Mouse (Mus musculus) CH12.LX (cell line): ENCODE results near the gene Aco2. TPM values are rescaled to one million over a fixed set of nuclear protein-coding genes. Genes with fewer than 3 reads are reported as not detected.

Experiments
- DNase-seq: peaks from one replicate; pipeline ENCODE4 v3.0.0-alpha.2; 2013; ENCODE audit errors: extremely low read depth
- H3K27ac ChIP-seq: 2 replicates; pipeline ENCODE4 v1.5.1; 2012; ENCODE audit warnings: low read depth, mild to moderate bottlenecking, control low read depth, moderate library complexity; ENCODE audit not compliant: insufficient read depth
- H3K27me3 ChIP-seq: replicated peaks from 2 replicates; pipeline ENCODE3; 2012; ENCODE audit warnings: inconsistent platforms
- H3K36me3 ChIP-seq, 2 experiments: replicated peaks in 1 of 2; 2 replicates each; pipeline versions ENCODE3 to v1.6.1; 2012; ENCODE audit warnings: inconsistent platforms in 1 of 2, low read length in 1 of 2, mild to moderate bottlenecking in 1 of 2, mixed read lengths in 1 of 2, moderate library complexity in 1 of 2; ENCODE audit not compliant: control insufficient read depth in 1 of 2, insufficient read depth in 1 of 2
- H3K4me1 ChIP-seq, 2 experiments: 2 replicates each; pipeline ENCODE4 v1.6.1; 2012; ENCODE audit warnings: inconsistent platforms in 1 of 2, moderate library complexity in 1 of 2; ENCODE audit not compliant: insufficient read depth in 2 of 2, control insufficient read depth in 1 of 2
- H3K4me2 ChIP-seq: 2 replicates; pipeline ENCODE4 v1.6.1; 2012; ENCODE audit warnings: low read depth, mild to moderate bottlenecking, control low read depth; ENCODE audit not compliant: poor library complexity, insufficient read depth, severe bottlenecking
- H3K4me3 ChIP-seq, 3 experiments: fragments of 150-350 bp in 1 of 3; sonication (generic) in 1 of 3; replicated peaks in 1 of 3; 2 replicates each; pipeline versions ENCODE3 to v1.5.1; 2011 to 2012; ENCODE audit warnings: low read depth in 2 of 3, low read length in 2 of 3, mild to moderate bottlenecking in 2 of 3, moderate library complexity in 2 of 3, control low read depth in 1 of 3, improper control_type of control experiment in 1 of 3, inconsistent platforms in 1 of 3, mixed read lengths in 1 of 3; ENCODE audit not compliant: poor library complexity in 1 of 3
- H3K79me2 ChIP-seq: replicated peaks from 2 replicates; pipeline ENCODE4 v1.6.1; 2012; ENCODE audit warnings: mild to moderate bottlenecking, moderate library complexity; ENCODE audit not compliant: control insufficient read depth, poor library complexity, insufficient read depth, severe bottlenecking; ENCODE audit errors: extremely low read depth
- H3K9ac ChIP-seq: 2 replicates; pipeline ENCODE4 v1.6.1; 2012; ENCODE audit warnings: low read depth, mild to moderate bottlenecking, control low read depth, moderate library complexity; ENCODE audit not compliant: insufficient read depth
- H3K9me3 ChIP-seq: replicated peaks from 2 replicates; pipeline ENCODE3; 2012; ENCODE audit warnings: low read length, inconsistent platforms, mixed read lengths
- CHD1 ChIP-seq: IDR thresholded peaks from 2 replicates; pipeline ENCODE4 v1.6.1; 2012; ENCODE audit warnings: low read depth, low read length, improper control_type of control experiment, inconsistent platforms
- CTCF ChIP-seq, 2 experiments: IDR thresholded peaks in 1 of 2; conservative IDR thresholded peaks in 1 of 2; 2 replicates each; pipeline ENCODE4 v1.5.1; 2011 to 2012; ENCODE audit warnings: low read depth in 2 of 2, low read length in 2 of 2, improper control_type of control experiment in 1 of 2, inconsistent platforms in 1 of 2, mild to moderate bottlenecking in 1 of 2, moderate library complexity in 1 of 2
- E2F4 ChIP-seq: IDR thresholded peaks from 2 replicates; pipeline ENCODE4 v1.6.1; 2011; ENCODE audit warnings: low read depth, low read length, improper control_type of control experiment; ENCODE audit not compliant: insufficient replicate concordance
- EP300 ChIP-seq: IDR thresholded peaks from 2 replicates; pipeline ENCODE4 v1.6.1; 2011; ENCODE audit warnings: low read length, improper control_type of control experiment
- ETS1 ChIP-seq: conservative IDR thresholded peaks from 2 replicates; pipeline ENCODE4 v1.6.1; 2012; ENCODE audit warnings: low read depth, mild to moderate bottlenecking, inconsistent platforms, low read length, improper control_type of control experiment, moderate library complexity
- GABPA ChIP-seq: IDR thresholded peaks from 2 replicates; pipeline ENCODE4 v1.6.1; 2012; ENCODE audit warnings: low read depth, low read length, improper control_type of control experiment, inconsistent platforms; ENCODE audit not compliant: insufficient replicate concordance
- JUND ChIP-seq: conservative IDR thresholded peaks from 2 replicates; pipeline ENCODE4 v1.6.1; 2011; ENCODE audit warnings: low read depth, low read length, improper control_type of control experiment
- KAT2A ChIP-seq: IDR thresholded peaks from 2 replicates; pipeline ENCODE4 v1.6.1; 2012; ENCODE audit warnings: low read length, improper control_type of control experiment, inconsistent platforms; ENCODE audit not compliant: insufficient replicate concordance
- MAZ ChIP-seq: IDR thresholded peaks from 2 replicates; pipeline ENCODE4 v1.6.1; 2012; ENCODE audit warnings: low read depth, mild to moderate bottlenecking, inconsistent platforms, low read length, improper control_type of control experiment, moderate library complexity
- MXI1 ChIP-seq: IDR thresholded peaks from 2 replicates; pipeline ENCODE4 v1.6.1; 2011; ENCODE audit warnings: mild to moderate bottlenecking, low read depth, low read length, improper control_type of control experiment
- NELFE ChIP-seq: IDR thresholded peaks from 2 replicates; pipeline ENCODE4 v1.6.1; 2011; ENCODE audit warnings: low read depth, low read length, improper control_type of control experiment
- POLR2A ChIP-seq: IDR thresholded peaks from 2 replicates; pipeline ENCODE4 v1.6.1; 2011; ENCODE audit warnings: low read depth, mild to moderate bottlenecking, improper control_type of control experiment, low read length
- POLR2AphosphoS2 ChIP-seq: IDR thresholded peaks from 2 replicates; pipeline ENCODE4 v1.6.1; 2011; ENCODE audit warnings: low read depth, low read length, improper control_type of control experiment
- RAD21 ChIP-seq: IDR thresholded peaks from 2 replicates; pipeline ENCODE4 v1.6.1; 2011; ENCODE audit warnings: low read depth, mild to moderate bottlenecking, low read length, improper control_type of control experiment, moderate library complexity
- SMC3 ChIP-seq: IDR thresholded peaks from 2 replicates; pipeline ENCODE4 v1.6.1; 2011; ENCODE audit warnings: low read depth, low read length, improper control_type of control experiment
- TCF12 ChIP-seq: IDR thresholded peaks from 2 replicates; pipeline ENCODE4 v1.6.1; 2014; ENCODE audit warnings: low read depth, mild to moderate bottlenecking, inconsistent platforms, low read length, improper control_type of control experiment
- UBTF ChIP-seq: IDR thresholded peaks from 2 replicates; pipeline ENCODE4 v1.6.1; 2012; ENCODE audit warnings: low read depth, mild to moderate bottlenecking, inconsistent platforms, low read length, improper control_type of control experiment, moderate library complexity
- USF2 ChIP-seq: conservative IDR thresholded peaks from 2 replicates; pipeline ENCODE4 v1.6.1; 2011; ENCODE audit warnings: low read depth, low read length, improper control_type of control experiment
- ZC3H11A ChIP-seq: IDR thresholded peaks from 2 replicates; pipeline ENCODE4 v1.6.1; 2012; ENCODE audit warnings: low read depth, mild to moderate bottlenecking, inconsistent platforms, low read length, improper control_type of control experiment
- dilution Hi-C: fragments of 300-500 bp; cut with MboI; formaldehyde crosslinking; loops from 2 replicates; pipeline ENCODE4 v1.14.3; 2020; ENCODE audit warnings: low sequenced_read_pairs; ENCODE audit not compliant: extremely low pct_unique_long_range_greater_than_20kb, extremely low pct_ligation_motif_present
- in situ Hi-C: fragments of 300-500 bp; cut with MboI; formaldehyde crosslinking; loops from 3 replicates; pipeline ENCODE4 v1.14.3; 2019; ENCODE audit warnings: low sequenced_read_pairs, low pct_ligation_motif_present, low pct_unique_long_range_greater_than_20kb, mixed read lengths
- polyA plus RNA-seq: library from polyadenylated mRNA; unstranded; fragments of >175 nt; gene quantifications from 2 replicates; pipeline ENCODE4 v1.2.1, GENCODE M21; 2012; ENCODE audit warnings: low read depth; ENCODE audit not compliant: insufficient read length
- total RNA-seq, 2 experiments: library from RNA; depleted of rRNA; stranded (reverse); fragments of 300-350 nt in 1 of 2; fragments of >200 nt in 1 of 2; gene quantifications; 2 replicates each; pipeline ENCODE4 v1.2.3; 2012 to 2014

Gene Aco2
- total and polyA plus RNA-seq, 3 experiments, result 150 to 205 (median 190) TPM

DNA sequence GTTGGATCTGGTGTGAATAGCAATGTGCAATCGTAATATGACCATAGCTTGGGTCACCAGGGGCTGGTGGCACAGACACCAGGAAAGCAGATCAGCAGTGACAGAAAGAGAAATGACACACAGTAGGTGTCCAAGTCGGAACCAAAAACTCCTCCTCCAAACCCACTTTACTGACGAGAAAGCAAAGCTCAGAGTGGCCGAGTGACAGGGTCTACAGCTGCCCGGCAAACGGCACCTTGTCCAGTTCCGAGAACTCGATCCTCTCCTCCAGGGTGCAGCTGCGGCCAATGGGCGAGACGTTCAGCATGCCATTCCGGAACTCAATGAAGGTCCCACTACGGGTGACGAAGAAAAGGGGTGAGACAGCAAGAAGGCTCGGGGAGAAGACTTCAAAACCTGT, 83.3 kb downstream of the Aco2 start:
- H3K79me2 ChIP-seq, result peaks cover 18% of the 10 kb centered on the region
- DNase-seq, result no peak
- H3K36me3 ChIP-seq, result peaks cover 61 to 82% of the 10 kb centered on the region in 2 experiments
- H3K4me1 ChIP-seq, result peaks cover 0 to 18% of the 10 kb centered on the region in 2 experiments; a peak in 2 of 4 replicates
- in situ Hi-C loops (no loop called here), dilution Hi-C loops (no loop called here)
- H3K9me3 ChIP-seq, result no peaks in the 10 kb centered on the region
- no peaks in the 10 kb centered on the region for H3K27me3 ChIP-seq
- H3K4me3 ChIP-seq, result no peak overlapping the region
- no peak overlapping the region for H3K27ac ChIP-seq
- no peak overlapping the region for H3K9ac ChIP-seq
- no peak overlapping the region for H3K4me2 ChIP-seq
- TF ChIP-seq KAT2A (no peak), CHD1 (no peak), TCF12 (no peak)

DNA sequence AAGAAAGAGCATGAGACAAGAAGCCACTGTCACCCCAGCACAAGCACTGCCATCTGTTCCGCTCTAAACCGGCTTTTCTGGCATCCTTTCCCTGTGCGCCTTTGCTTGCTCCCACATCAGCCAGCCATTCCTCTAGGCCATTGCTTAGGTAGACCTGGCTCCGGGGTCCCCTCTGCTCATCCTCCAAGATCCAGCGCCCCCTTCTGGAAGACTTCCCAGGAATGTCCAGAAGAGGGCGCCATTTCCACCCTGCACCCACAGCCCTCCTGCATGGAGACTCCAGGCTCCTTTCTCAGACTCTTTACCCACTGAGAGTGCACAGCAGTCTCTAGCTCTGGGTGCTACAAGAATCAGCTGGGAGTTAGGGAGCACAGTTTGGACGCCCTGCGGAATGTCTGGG, 84.3 kb downstream of the Aco2 start:
- peak; percentile 83 for TF ChIP-seq SMC3
- peak; percentile 52 for TF ChIP-seq RAD21
- TF ChIP-seq MAZ, result no peak
- peak; percentile 69 to 100 for TF ChIP-seq CTCF (conservative IDR thresholded peaks at IDR 0.05 in 1 of 2, IDR thresholded peaks at IDR 0.05 in 1 of 2; ENCODE audit: low read depth in 2 of 2, low read length in 2 of 2)
- no peak for TF ChIP-seq JUND
- TF ChIP-seq, all 38 proteins: peak for 3
- Histone ChIP-seq H3K4me1 (peaks cover 0 to 20% of the 10 kb centered on the region in 2 experiments; a peak in 2 of 4 replicates), H3K36me3 (peaks cover 51 to 72% of the 10 kb centered on the region in 2 experiments), H3K27me3 (no peaks in the 10 kb centered on the region), H3K4me3 (no peak overlapping the region), H3K27ac (no peak overlapping the region), H3K9ac (no peak overlapping the region), H3K4me2 (no peak overlapping the region), H3K9me3 (no peaks in the 10 kb centered on the region), H3K79me2 (peaks cover 18% of the 10 kb centered on the region)
- dilution Hi-C loops (no loop called here), in situ Hi-C loops (no loop called here)
- peak; percentile 57 for DNase-seq

DNA sequence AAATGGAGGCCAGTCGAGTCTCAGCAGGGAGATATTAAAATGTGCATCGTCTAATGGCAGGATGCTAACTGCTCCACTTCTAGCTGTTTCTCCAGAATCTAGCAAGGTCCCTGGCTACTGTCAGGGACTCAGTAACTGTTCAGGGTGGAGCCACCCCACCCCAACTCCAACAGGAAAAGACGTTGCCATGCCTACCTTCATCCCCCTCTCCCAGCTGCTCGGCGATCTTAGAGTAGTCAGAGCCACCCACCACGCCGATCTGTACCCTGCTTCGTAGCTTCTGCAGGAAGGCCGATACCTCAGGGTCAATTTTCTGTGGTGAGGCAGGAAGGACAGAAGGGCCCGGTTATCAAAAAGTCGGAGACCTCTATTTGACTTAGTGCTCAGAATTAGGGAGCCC, 85.5 kb downstream of the Aco2 start:
- H3K27me3 ChIP-seq, result no peaks in the 10 kb centered on the region
- dilution Hi-C loops, result no loop called here
- peaks cover 0 to 22% of the 10 kb centered on the region in 2 experiments; a peak in 2 of 4 replicates for H3K4me1 ChIP-seq
- H3K36me3 ChIP-seq, result peaks cover 40 to 60% of the 10 kb centered on the region in 2 experiments
- TF ChIP-seq NELFE, result no peak
- TF ChIP-seq JUND, result no peak
- TF ChIP-seq POLR2AphosphoS2, result no peak
- no peak for TF ChIP-seq MXI1
- no peak for TF ChIP-seq KAT2A
- no peak for TF ChIP-seq POLR2A
- TF ChIP-seq GABPA, result no peak
- no peak for TF ChIP-seq CTCF (conservative IDR thresholded peaks at IDR 0.05 in 1 of 2, IDR thresholded peaks at IDR 0.05 in 1 of 2; ENCODE audit: low read depth in 2 of 2, low read length in 2 of 2)
- TF ChIP-seq USF2, result no peak
- TF ChIP-seq EP300, result no peak
- no peak for TF ChIP-seq E2F4
- TF ChIP-seq TCF12, result no peak
- TF ChIP-seq ETS1, result no peak
- TF ChIP-seq ZC3H11A, result no peak
- no peak for TF ChIP-seq RAD21
- TF ChIP-seq UBTF, result no peak
- peaks cover 18% of the 10 kb centered on the region for H3K79me2 ChIP-seq
- no peak overlapping the region for H3K4me2 ChIP-seq
- no peak for DNase-seq
- H3K9me3 ChIP-seq, result no peaks in the 10 kb centered on the region
- H3K9ac ChIP-seq, result no peak overlapping the region
- no peak overlapping the region for H3K27ac ChIP-seq
- in situ Hi-C loops, result no loop called here
- H3K4me3 ChIP-seq, result no peak overlapping the region
